Mouse (Mus musculus) C2C12 (cell line): ENCODE measurements around the gene Usp46.

Experiments
- CTCF ChIP-seq: IDR thresholded peaks from one replicate; pipeline ENCODE4 v1.5.1; 2011; ENCODE audit not compliant: control insufficient read depth, insufficient read depth, insufficient read length
- USF1 ChIP-seq: IDR thresholded peaks from one replicate; pipeline ENCODE4 v1.6.1; 2011; ENCODE audit warnings: low read depth, mild to moderate bottlenecking, control low read depth, moderate library complexity

- TF ChIP-seq CTCF, result no peak
- TF ChIP-seq USF1, result no peak
Observed at GRCm38 (mm10) chr5:74078400-74078799, 10.2 kb upstream of the Usp46 start.
